Mouse (Mus musculus) midbrain, embryonic 10.5 days (tissue): Measurements from ENCODE around the gene Gm14597. TPM values are rescaled to one million over a fixed set of nuclear protein-coding genes. Genes with fewer than 3 reads are reported as not detected.
"Not testable (repeated sequence)": the region's sequence is repeated elsewhere in the genome, so short reads cannot be mapped to it uniquely, and the experiment has no call there.

ENCODE experiments used
- DNase-seq: peaks from one replicate; pipeline ENCODE4 v3.0.0-alpha.2; 2017; ENCODE audit warnings: low spot score
- H3K27ac ChIP-seq: fragments of 300-500 bp; sonication (generic); replicated peaks from 2 replicates; pipeline ENCODE4 v1.5.1; 2016; ENCODE audit warnings: mild to moderate bottlenecking
- H3K27me3 ChIP-seq: fragments of 300-500 bp; sonication (generic); 2 replicates; pipeline ENCODE4 v1.6.1; 2016; ENCODE audit warnings: low read depth, mild to moderate bottlenecking; ENCODE audit not compliant: poor library complexity, severe bottlenecking
- H3K36me3 ChIP-seq: fragments of 300-500 bp; sonication (generic); 2 replicates; pipeline ENCODE4 v1.6.1; 2016; ENCODE audit warnings: mild to moderate bottlenecking, moderate library complexity
- H3K4me1 ChIP-seq: fragments of 300-500 bp; sonication (generic); 2 replicates; pipeline ENCODE4 v1.6.1; 2016
- H3K4me3 ChIP-seq: fragments of 300-500 bp; sonication (generic); 2 replicates; pipeline ENCODE4 v1.5.1; 2016; ENCODE audit warnings: mild to moderate bottlenecking, moderate library complexity
- H3K9me3 ChIP-seq: fragments of 300-500 bp; sonication (generic); replicated peaks from 2 replicates; pipeline ENCODE4 v1.6.1; 2016; ENCODE audit warnings: mild to moderate bottlenecking
- WGBS: fragments of 180-500 bp; shearing (Covaris S2); methylation state at CpG from one replicate; pipeline ENCODE4 v1.1.7; 2016; 5-methylcytosine and 5-hydroxymethylcytosine counted together
- polyA plus RNA-seq: library from polyadenylated mRNA; unstranded; fragments of >200 nt; fragmentation: Nextera tagmentation; extraction: Ambion mirVana; gene quantifications from 2 replicates; pipeline ENCODE4 v1.2.1, GENCODE M21; 2016

The Gm14597 gene
- polyA plus RNA-seq: not detected in 2 replicates

DNA sequence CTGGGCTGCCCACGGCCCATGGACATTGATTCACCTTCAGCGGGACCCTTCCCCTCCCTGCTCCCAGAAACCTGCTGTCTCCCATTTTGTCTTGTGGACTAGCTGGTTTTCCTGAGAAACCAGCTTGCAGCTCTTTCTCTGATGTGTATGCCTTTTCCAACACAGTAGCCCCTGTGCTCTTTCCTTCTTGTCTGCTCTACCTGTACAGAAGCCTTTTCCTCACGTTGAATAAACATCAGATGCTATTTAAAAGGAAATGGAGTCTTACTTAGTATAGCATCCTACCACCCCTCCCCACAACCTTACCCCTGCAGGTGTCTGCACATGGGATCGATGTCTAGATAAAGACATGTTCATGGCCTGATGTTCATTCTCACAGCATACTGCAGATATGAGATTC lies at the start of gene Gm14597:
Gene Gm14597 (minus strand): TSS at position 101 of the 400 bp plus-strand sequence.
- DNase-seq, H3K9me3 ChIP-seq, H3K27me3 ChIP-seq, H3K36me3 ChIP-seq: not testable (repeated sequence)
- Histone ChIP-seq H3K4me1 (peaks cover 11% of the 10 kb centered on the region), H3K27ac (peak within 1 kb of the TSS; percentile 80), H3K4me3 (peak within 1 kb of the TSS; percentile 52)
- 60% methylated on average over 2 of the region's 4 CpGs for WGBS

DNA sequence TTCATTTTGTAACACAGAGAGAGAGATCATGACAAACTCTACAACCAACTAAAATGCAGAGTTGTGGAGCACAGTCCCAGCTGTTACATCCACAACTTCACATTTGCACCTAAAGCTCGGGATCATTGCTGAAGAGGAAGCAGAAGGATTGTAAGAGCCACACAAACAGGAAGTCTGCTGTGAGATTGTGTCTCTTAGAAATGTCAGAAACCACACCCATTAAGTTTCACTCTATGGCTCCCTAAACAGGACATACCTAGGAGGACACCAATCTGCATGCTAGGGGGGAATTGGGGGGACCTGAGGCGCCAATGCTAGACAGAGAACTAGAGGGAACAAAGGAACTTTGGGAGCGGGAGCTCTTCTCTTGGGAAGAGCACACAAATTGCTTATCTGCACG lies 44.1 kb upstream of the Gm14597 start:
- not testable (repeated sequence) for H3K9me3 ChIP-seq, H3K27me3 ChIP-seq, H3K4me3 ChIP-seq, H3K36me3 ChIP-seq, H3K4me1 ChIP-seq, DNase-seq, H3K27ac ChIP-seq
- 70% methylated on average over 4 of the region's 4 CpGs for WGBS

DNA sequence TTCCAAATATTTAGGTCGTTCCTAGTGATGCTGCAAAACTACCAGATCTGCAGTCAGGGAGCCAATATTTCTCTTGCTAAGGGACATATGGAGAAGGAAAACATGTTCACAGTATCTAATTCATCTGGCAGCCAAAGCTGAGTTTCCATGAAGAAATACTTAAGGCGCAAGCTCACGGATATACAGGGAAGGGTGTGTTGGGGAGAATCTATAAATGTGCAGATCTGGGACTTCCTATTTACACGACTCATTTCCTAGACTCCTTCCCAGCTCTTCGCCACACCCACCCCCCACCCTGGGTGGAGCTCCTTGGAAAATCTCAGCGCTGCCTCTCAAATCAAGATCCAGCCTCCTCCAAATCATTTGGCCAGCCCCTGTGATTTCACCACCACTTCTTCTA lies 37.1 kb upstream of the Gm14597 start:
- Histone ChIP-seq H3K9me3 (no peaks in the 10 kb centered on the region), H3K27me3 (no peaks in the 10 kb centered on the region), H3K4me1 (no peaks in the 10 kb centered on the region), H3K27ac (no peak overlapping the region), H3K4me3 (no peak overlapping the region), H3K36me3 (no peaks in the 10 kb centered on the region)
- no peak for DNase-seq
- WGBS: 87% methylated on average over 6 of the region's 6 CpGs

DNA sequence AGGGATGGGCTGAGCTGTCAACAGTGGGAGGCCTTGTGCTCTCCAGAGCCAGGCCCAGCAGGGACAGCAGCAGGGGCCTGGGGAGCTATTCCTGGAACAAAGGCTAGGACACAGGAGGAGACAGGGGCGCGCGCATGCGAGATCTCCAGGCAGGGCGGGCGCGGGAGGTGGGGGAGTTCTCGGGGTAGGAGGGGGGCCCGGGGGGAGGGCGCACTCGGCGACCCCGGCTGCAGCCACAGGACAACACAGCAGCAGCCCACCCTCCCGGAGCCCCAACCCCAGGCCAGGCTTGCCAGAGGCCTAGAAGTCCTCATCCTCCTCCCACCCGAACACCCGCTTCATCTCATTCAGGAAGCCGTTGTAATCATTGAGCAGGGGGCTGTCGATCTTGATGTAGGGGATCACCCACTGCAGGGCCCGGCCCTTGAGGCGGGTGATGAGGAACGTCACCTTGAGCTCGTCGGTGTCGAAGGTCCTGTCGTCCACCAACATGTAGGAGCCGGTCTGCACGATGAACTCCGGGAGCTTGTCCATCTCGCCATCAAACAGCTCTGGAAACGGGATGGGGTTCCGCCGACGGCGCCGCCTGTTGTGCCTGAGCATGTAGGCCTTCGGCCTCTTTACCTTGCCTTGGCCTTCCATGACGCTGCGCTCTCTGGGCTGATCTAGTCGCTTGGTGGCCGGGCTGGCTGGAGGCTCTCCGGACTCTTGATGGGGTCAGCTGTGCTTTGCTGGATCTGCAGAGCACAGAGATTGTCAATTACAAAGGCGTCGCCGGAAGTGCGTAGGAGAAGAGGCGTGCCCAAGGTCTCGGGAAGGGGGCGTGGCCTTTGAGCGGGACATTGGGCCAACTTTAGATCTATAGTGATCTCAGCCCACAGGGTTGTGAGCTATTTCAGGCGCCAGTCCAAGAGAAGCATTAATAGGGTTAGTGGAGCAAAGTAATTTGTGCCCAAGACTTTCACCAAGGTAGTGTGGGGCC lies 34.5 kb upstream of the Gm14597 start, which contains the start of gene Rtl8a:
Gene Rtl8a (minus strand): TSS at position 703 of the 982 bp plus-strand sequence.
- not testable (repeated sequence) for H3K4me1 ChIP-seq, H3K36me3 ChIP-seq, H3K27me3 ChIP-seq, H3K9me3 ChIP-seq
- WGBS: 21% methylated on average over 14 of the region's 50 CpGs
- peak within 1 kb of the TSS; percentile 43 for H3K4me3 ChIP-seq
- peak within 1 kb of the TSS; percentile 33; the same call in 1 of the 2 replicates for H3K27ac ChIP-seq
- peak; percentile 78 for DNase-seq

DNA sequence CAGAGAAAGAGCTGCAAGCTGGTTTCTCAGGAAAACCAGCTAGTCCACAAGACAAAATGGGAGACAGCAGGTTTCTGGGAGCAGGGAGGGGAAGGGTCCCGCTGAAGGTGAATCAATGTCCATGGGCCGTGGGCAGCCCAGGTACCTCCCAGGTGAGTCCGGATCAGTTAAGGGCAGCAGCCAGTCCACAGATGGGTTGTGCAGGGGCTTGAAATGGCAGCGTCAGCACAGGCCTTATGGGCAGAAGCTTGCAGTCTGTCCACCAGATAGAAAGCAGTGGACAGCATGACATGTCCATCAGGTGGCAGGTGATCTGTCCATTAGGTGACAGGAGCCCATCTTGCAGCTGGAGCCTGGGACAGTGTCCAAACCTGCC lies 33.8 kb upstream of the Gm14597 start:
- not testable (repeated sequence) for DNase-seq, H3K36me3 ChIP-seq, H3K9me3 ChIP-seq, H3K27ac ChIP-seq, H3K4me1 ChIP-seq, H3K27me3 ChIP-seq
- WGBS: 70% methylated on average over 4 of the region's 4 CpGs
- H3K4me3 ChIP-seq: peak overlapping the region; percentile 36; the same call in 1 of the 2 replicates

DNA sequence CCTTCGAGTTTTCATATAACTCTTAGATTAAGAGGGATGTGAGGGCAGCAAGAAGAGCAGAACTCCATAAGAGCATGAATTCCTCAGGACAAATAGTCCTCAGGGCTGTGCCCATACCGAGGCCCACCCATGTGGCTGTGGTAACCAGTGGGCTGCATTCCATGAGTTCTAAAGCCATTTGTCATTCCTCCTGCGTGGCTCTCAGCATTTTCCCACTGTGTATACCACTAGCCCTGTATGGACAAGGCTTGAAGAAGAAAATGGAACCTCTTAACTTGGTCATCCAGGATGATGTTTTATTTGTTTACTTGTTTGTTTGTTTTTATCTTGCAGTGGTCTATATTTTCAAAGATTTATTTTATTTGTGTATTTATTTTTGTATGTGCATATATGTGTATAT lies 29.3 kb upstream of the Gm14597 start:
- H3K27me3 ChIP-seq, H3K4me3 ChIP-seq, H3K36me3 ChIP-seq, H3K9me3 ChIP-seq, H3K27ac ChIP-seq, DNase-seq, H3K4me1 ChIP-seq: not testable (repeated sequence)
- WGBS: 70% methylated on average over 3 of the region's 3 CpGs

DNA sequence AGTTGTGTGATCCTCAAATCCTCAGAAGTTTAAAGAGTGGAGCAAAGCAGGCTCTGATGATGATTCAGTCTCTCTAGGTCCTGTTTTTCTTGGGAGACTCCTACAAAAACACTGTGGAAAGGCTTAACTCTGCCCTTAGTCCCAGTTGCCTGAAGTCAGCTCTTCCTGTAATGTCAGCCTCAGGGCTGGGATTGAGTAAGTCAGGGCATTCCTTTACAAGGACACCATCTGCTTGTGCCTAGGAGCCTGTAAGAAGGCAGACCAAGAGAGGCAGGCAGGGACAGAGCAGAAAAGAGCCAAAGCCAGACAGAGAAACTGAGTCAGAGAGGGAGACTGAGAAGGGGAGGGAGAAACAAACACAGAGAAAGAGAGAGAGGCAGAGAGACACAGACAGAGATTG lies 2.6 kb upstream of the Gm14597 start:
- H3K4me3 ChIP-seq, H3K27ac ChIP-seq, H3K27me3 ChIP-seq, DNase-seq, H3K36me3 ChIP-seq, H3K9me3 ChIP-seq: not testable (repeated sequence)
- peaks cover 11% of the 10 kb centered on the region for H3K4me1 ChIP-seq

DNA sequence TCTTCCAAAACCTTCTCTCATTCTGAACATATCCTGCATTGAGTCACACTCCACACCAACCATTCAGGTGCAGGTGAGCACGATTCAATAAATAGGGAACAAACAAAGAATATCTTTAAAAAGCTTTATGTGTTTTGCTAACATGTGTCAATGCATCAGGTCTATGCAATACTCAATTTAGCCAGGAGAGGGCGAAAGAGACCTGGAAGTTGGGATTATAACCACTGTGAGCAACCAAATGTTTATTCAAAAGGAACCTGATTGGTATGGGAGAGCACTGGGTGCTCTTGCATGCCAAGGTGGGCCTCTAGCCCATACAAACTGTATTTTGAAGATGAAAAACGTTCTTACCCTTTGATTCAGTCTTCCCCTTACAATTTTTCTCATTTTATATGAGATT lies 1.8 kb upstream of the Gm14597 start:
- H3K9me3 ChIP-seq: no peaks in the 10 kb centered on the region
- H3K4me1 ChIP-seq: peaks cover 11% of the 10 kb centered on the region
- H3K27ac ChIP-seq: no peak overlapping the region
- peak; percentile 23 for DNase-seq
- H3K36me3 ChIP-seq: no peaks in the 10 kb centered on the region
- no peaks in the 10 kb centered on the region for H3K27me3 ChIP-seq
- 1% methylated on average over 3 of the region's 3 CpGs for WGBS
- H3K4me3 ChIP-seq: no peak overlapping the region

DNA sequence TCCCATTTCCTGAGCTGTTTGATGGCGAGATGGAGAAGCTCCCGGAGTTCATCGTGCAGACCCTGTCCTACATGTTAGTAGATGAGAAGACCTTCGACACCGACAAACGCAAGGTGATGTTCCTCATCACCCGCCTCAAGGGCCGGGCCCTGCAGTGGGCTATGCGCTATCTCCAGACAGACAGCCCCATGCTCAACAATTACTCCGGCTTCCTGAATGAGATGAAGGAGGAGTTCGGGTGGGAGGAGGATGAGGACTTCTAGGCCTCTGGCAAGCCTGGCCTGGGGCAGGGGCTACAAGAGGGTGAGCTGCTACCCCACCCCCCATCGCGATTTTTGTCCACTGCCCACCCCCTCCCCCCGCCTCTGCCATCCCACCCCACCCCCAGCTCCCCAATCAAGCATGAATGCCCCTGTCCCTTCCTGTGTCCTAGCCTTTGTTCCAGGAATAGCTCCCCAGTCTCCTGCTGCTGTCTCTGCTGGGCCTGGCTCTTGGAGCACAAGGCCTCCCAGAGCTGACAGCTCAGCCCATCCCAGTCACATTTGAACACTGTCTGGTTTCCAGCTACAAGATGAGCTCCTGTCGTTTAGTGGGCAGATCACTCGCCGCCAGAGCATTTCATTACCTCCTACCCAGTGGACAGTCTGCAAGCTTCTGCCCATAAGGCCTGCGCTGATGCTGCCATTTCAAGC lies 511 bp downstream of the Gm14597 start:
- H3K4me1 ChIP-seq: peaks cover 11% of the 10 kb centered on the region
- H3K36me3 ChIP-seq: no peaks in the 10 kb centered on the region
- H3K9me3 ChIP-seq: no peaks in the 10 kb centered on the region
- no peaks in the 10 kb centered on the region for H3K27me3 ChIP-seq
- DNase-seq: no peak
- peak overlapping the region; percentile 52 for H3K4me3 ChIP-seq
- WGBS: 33% methylated on average over 17 of the region's 18 CpGs
- peak overlapping the region; percentile 80 for H3K27ac ChIP-seq

DNA sequence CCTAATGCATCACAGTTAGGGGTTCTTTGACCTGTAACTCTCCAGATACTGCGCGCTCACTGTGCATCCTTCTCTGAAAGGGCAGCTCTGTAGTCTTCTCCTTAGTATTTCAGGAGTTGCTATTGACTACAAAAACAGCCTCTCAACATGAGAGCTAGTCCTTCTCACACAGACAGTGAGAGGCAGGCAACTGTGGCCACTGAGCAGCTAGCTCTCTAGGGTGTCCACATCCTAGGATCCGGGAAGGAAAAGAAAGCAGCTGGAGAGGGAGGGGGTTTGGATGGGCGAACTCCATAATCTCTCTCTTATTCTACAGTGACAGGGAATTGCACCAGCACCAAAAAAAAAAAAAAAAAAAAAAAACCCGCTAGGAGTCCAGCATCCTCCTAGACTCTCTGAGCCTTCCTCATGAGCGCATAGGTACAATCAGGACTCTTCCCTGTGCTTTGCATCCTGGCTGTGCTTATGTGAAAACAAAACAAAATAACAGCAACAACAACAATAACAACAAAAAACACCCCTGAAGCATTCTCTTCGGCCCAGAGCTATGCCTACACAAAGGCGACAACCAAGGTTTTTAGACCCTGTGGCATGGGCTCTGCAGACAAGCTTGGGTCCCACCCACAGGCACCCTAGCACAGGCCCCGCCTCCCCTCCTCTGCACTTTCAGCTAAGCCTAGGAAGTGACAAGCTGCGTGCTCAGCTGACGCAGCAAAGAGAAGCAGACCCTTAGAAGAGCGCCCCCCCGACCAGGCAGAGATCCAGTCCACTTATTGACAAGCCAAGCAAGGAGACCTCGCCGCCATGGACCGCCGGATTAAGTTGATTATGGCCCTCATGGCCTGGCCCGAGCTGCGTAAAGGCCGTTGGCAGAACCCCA lies 1.3 kb downstream of the Gm14597 start, which contains the start of gene Rtl8c:
Gene Rtl8c (plus strand): TSS at position 791 of the 880 bp plus-strand sequence.
- Histone ChIP-seq H3K9me3 (no peaks in the 10 kb centered on the region), H3K27ac (peak within 1 kb of the TSS; percentile 80)
- 23% methylated on average over 20 of the region's 20 CpGs for WGBS

DNA sequence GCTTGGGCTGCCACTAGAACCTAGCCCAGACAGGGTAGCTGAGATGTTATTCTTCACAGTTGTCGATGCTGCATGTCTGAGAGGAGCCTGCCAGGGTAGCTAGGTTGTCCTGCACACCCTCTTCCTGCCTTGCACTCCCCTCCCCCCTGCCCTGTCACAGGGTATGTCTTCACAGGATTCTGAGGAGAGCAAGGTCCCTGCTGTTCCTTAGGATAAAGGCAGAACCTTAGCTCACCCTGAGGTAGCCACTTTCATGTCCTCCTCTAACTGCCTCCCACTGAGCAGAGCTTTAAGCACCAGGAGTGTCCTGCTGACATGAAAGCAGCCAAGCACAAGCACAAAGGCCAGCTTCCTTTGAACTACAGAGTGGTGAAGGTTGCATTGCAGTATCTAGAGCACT lies 2.6 kb downstream of the Gm14597 start:
- DNase-seq, H3K27ac ChIP-seq, H3K9me3 ChIP-seq, H3K4me3 ChIP-seq, H3K27me3 ChIP-seq, H3K36me3 ChIP-seq: not testable (repeated sequence)
- 40% methylated on average over 1 of the region's 1 CpGs for WGBS
- peaks cover 11% of the 10 kb centered on the region for H3K4me1 ChIP-seq

More for the DNA sequence above, 1.3 kb downstream of the Gm14597 start, which contains the start of gene Rtl8c:
- Histone ChIP-seq H3K36me3 (no peaks in the 10 kb centered on the region), H3K4me3 (peak within 1 kb of the TSS; percentile 52), H3K4me1 (peaks cover 11% of the 10 kb centered on the region), H3K27me3 (no peaks in the 10 kb centered on the region)
- peak; percentile 56 for DNase-seq

DNA sequence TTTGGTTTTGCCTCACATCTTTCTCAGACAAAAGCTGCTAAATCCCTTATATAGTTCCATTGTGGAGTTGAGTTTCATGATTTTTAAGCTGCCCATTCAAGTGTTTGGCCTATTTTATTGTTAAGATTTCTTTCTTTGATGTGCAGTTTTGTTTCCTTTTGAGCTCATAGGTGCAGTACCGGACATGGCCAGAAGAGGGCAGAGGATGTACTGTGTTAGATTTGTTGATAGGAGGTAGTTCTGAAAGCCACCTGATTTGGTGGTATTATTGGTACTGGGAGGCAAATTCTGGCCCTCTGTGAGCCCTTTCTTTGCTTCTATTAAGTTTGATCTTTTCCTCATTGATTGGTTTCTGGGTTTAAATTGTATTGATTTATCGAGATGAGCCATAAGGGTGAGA lies 8.8 kb downstream of the Gm14597 start:
- WGBS: 25% methylated on average over 2 of the region's 2 CpGs
- H3K9me3 ChIP-seq, H3K36me3 ChIP-seq, DNase-seq, H3K27ac ChIP-seq, H3K4me3 ChIP-seq, H3K27me3 ChIP-seq, H3K4me1 ChIP-seq: not testable (repeated sequence)
